ENCODE assay signal across 8 mouse cellular contexts in genomic region chr10:61492040-61492439, GRCm38 (mm10). TPM values are rescaled to one million over a fixed set of nuclear protein-coding genes. Genes with fewer than 3 reads are reported as not detected.
DNase-seq lines count a peak whose midpoint lies in the region; ATAC-seq and TF ChIP-seq lines count a peak whose summit lies in the region.

No protein-coding gene starts in this region.

- ATAC-seq in common myeloid progenitor, adult 5-6 weeks (replicated peaks; ENCODE audit: low read depth, poor library complexity, severe bottlenecking): peak; percentile 95
- ATAC-seq in megakaryocyte-erythroid progenitor cell, adult 5-6 weeks (replicated peaks; ENCODE audit: low FRiP score, low TSS enrichment, poor library complexity, severe bottlenecking): peak; percentile 83

- intact Hi-C loops in left cerebral cortex, adult 2 months (cut with DNase I): loop anchor here (1.0 to 2.0 kb wide), 2 partner anchors 111 to 166 kb away; no protein-coding TSS in a partner anchor

- DNase-seq in ZHBTc4 (ENCODE audit: low read depth, low spot score): peak; percentile 95
- peak; percentile 44 to 66 for DNase-seq in gastrocnemius, adult 8-10 months (ENCODE audit: low spot score in 2 of 2)
- DNase-seq in hindlimb bud, embryonic 11.5 days (ENCODE audit: extremely low spot score, low read depth, low spot score): peak; percentile 46
- DNase-seq in left cerebral cortex, adult 2 months (ENCODE audit: extremely low spot score in 1 of 2, low spot score in 2 of 2): peak; percentile 76 to 83
- peak; percentile 80 for DNase-seq in right cerebral cortex, postnatal 4 days
- peak; percentile 81 for DNase-seq in yolk sac, embryonic 10.5 days (ENCODE audit: low spot score)

- no peak overlapping the region for H3K27ac ChIP-seq in left cerebral cortex, adult 2 months

- peak; percentile 95 for TF ChIP-seq CTCF in left cerebral cortex, adult 2 months (IDR thresholded peaks at IDR 0.05)

- H3K4me3 ChIP-seq in left cerebral cortex, adult 2 months: no peak overlapping the region

RNA-seq across cellular contexts. Expression of gene Lrrc20, which starts 16.4 kb away (rescaled TPM):
- total RNA-seq in common myeloid progenitor, adult 5-6 weeks (2017): 3.6 and 6.9 TPM in 2 replicates
- 100 to 1,000 TPM; 151 to 195 (median 168) TPM for total RNA-seq in gastrocnemius, adult 8-10 months (2022)
- total RNA-seq in left cerebral cortex, adult 2 months (2021): 10 to 100 TPM; 17.6 to 18.2 TPM
- total RNA-seq in megakaryocyte-erythroid progenitor cell, adult 5-6 weeks (2014; fragmentation: Nextera tagmentation): 14.3 and 19.5 TPM in 2 replicates
- total RNA-seq in megakaryocyte-erythroid progenitor cell, adult 5-6 weeks (2017): 8.0 and 10.9 TPM in 2 replicates

RNA-seq across cellular contexts. Expression of gene Eif4ebp2, which starts 39.6 kb away (rescaled TPM):
- total RNA-seq in common myeloid progenitor, adult 5-6 weeks (2017): 17.7 and 29.8 TPM in 2 replicates
- 100 to 1,000 TPM; 154 to 242 (median 183) TPM for total RNA-seq in gastrocnemius, adult 8-10 months (2022)
- 10 to 100 TPM; 45.2 to 47.5 TPM for total RNA-seq in left cerebral cortex, adult 2 months (2021)
- 170 and 205 TPM in 2 replicates for total RNA-seq in megakaryocyte-erythroid progenitor cell, adult 5-6 weeks (2014; fragmentation: Nextera tagmentation)
- 11.5 and 16.3 TPM in 2 replicates for total RNA-seq in megakaryocyte-erythroid progenitor cell, adult 5-6 weeks (2017)

Comparison
In these comparisons a context has a peak if more than half of its experiments do, and no peak if none do; other contexts are left out.
1. RNA of gene Lrrc20, which starts 16.4 kb away (total RNA-seq): 151 to 195 TPM in gastrocnemius, adult 8-10 months; 17.6 to 18.2 TPM in left cerebral cortex, adult 2 months, 8.0 to 19.5 TPM in megakaryocyte-erythroid progenitor cell, adult 5-6 weeks and 3.6 to 6.9 TPM in common myeloid progenitor, adult 5-6 weeks; every median in the first group is over 4 times any median in the second.
2. Peak in every context shown above with its lines, with median percentiles within 50 percentile points of each other: DNase-seq.